Mouse (Mus musculus) heart, postnatal 0 days (tissue): Measurements from ENCODE around the gene Anp32e. TPM values are rescaled to one million over a fixed set of nuclear protein-coding genes. Genes with fewer than 3 reads are reported as not detected.
"Not testable (repeated sequence)": the region's sequence is repeated elsewhere in the genome, so short reads cannot be mapped to it uniquely, and the experiment has no call there.

ENCODE experiments used
- ATAC-seq: fragments of 200-750 bp; cut with Nextera tagmentation; 2 replicates; pipeline ENCODE4 v1.8.0; 2017; ENCODE audit warnings: low read depth, moderate number of reproducible peaks, moderate library complexity; ENCODE audit not compliant: insufficient read depth
- DNase-seq: peaks from one replicate; pipeline ENCODE4 v3.0.0-alpha.2; 2016; ENCODE audit warnings: low spot score
- H3K27ac ChIP-seq: fragments of 300-500 bp; sonication (generic); 2 replicates; pipeline ENCODE4 v1.5.1; 2014; ENCODE audit warnings: low read depth, mild to moderate bottlenecking
- H3K27me3 ChIP-seq: fragments of 300-500 bp; sonication (generic); 2 replicates; pipeline ENCODE4 v1.6.1; 2014; ENCODE audit warnings: low read length, mixed read lengths; ENCODE audit not compliant: control insufficient read depth, insufficient read depth
- H3K36me3 ChIP-seq: fragments of 300-500 bp; sonication (generic); replicated peaks from 2 replicates; pipeline ENCODE4 v1.6.1; 2014; ENCODE audit warnings: low read length, mixed read lengths; ENCODE audit not compliant: control insufficient read depth, insufficient read depth
- H3K4me1 ChIP-seq: fragments of 300-500 bp; sonication (generic); 2 replicates; pipeline ENCODE4 v1.6.1; 2014; ENCODE audit warnings: antibody characterized with exemption; ENCODE audit not compliant: control insufficient read depth, insufficient read depth
- H3K4me2 ChIP-seq: fragments of 300-500 bp; sonication (generic); 2 replicates; pipeline ENCODE4 v1.6.1; 2014; ENCODE audit warnings: low read depth, mild to moderate bottlenecking, low read length, moderate library complexity
- H3K4me3 ChIP-seq: fragments of 300-500 bp; sonication (generic); 2 replicates; pipeline ENCODE4 v1.5.1; 2014; ENCODE audit warnings: low read depth, low read length
- H3K9ac ChIP-seq: fragments of 300-500 bp; sonication (generic); replicated peaks from 2 replicates; pipeline ENCODE4 v1.6.1; 2014; ENCODE audit warnings: low read depth, low read length, mixed read lengths
- H3K9me3 ChIP-seq: fragments of 300-500 bp; sonication (generic); replicated peaks from 2 replicates; pipeline ENCODE4 v1.6.1; 2016; ENCODE audit warnings: low read length; ENCODE audit not compliant: control insufficient read depth
- CTCF ChIP-seq: IDR thresholded peaks from 2 replicates; pipeline ENCODE4 v1.5.1; 2016; ENCODE audit warnings: antibody characterized with exemption, control low read depth, low read depth
- EP300 ChIP-seq: IDR thresholded peaks from 2 replicates; pipeline ENCODE4 v1.6.1; 2016; ENCODE audit warnings: antibody characterized with exemption, low read depth
- WGBS: fragments of 180-500 bp; shearing (Covaris S2); extraction: QIAGEN DNeasy Blood & Tissue Kit; methylation state at CpG from one replicate; pipeline ENCODE4 v1.1.7; 2014; 5-methylcytosine and 5-hydroxymethylcytosine counted together
- polyA plus RNA-seq: library from polyadenylated mRNA; unstranded; fragments of >200 nt; fragmentation: Nextera tagmentation; extraction: Ambion mirVana; gene quantifications from 2 replicates; pipeline ENCODE4 v1.2.1, GENCODE M21; 2015
- total RNA-seq: library from RNA; depleted of rRNA; stranded (reverse); fragments of >200 nt; gene quantifications from 2 replicates; pipeline ENCODE4 v1.2.3, GENCODE M21; 2014; ENCODE audit warnings: low replicate concordance

Gene Anp32e
- total and polyA plus RNA-seq, 2 experiments from 2014 or later, result 25.9 to 118 TPM

DNA sequence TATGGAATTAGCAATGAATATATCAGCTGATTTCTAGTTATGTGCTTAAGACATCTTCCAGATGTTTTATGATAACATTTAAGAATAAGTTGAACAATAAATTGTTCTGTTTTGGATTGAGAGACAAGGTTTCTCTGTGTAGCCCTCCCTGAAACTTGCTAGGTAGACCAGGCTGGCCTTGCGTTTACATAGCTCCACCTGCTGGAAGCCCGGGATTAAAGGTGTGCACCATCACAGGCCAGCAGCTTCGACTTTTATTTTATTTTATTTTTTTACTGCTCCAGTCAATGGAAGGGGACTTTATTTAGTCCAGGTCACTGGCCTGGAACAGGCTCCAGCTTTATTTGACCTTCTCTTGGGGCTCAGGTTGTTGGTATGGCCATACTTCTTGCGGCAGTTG lies 34.6 kb downstream of the Anp32e start:
- no peaks in the 10 kb centered on the region for H3K27me3 ChIP-seq
- H3K36me3 ChIP-seq, result no peaks in the 10 kb centered on the region
- H3K4me3 ChIP-seq, result no peak overlapping the region
- no peaks in the 10 kb centered on the region for H3K9me3 ChIP-seq
- H3K9ac ChIP-seq, result no peak overlapping the region
- DNase-seq, result no peak
- ATAC-seq, result no peak
- no peak overlapping the region for H3K27ac ChIP-seq
- TF ChIP-seq CTCF, result peak; percentile 47
- TF ChIP-seq EP300, result no peak
- H3K4me1 ChIP-seq, result peaks cover 4% of the 10 kb centered on the region; the same call in 1 of the 2 replicates
- no peak overlapping the region for H3K4me2 ChIP-seq
- 36% methylated on average over 4 of the region's 4 CpGs for WGBS

DNA sequence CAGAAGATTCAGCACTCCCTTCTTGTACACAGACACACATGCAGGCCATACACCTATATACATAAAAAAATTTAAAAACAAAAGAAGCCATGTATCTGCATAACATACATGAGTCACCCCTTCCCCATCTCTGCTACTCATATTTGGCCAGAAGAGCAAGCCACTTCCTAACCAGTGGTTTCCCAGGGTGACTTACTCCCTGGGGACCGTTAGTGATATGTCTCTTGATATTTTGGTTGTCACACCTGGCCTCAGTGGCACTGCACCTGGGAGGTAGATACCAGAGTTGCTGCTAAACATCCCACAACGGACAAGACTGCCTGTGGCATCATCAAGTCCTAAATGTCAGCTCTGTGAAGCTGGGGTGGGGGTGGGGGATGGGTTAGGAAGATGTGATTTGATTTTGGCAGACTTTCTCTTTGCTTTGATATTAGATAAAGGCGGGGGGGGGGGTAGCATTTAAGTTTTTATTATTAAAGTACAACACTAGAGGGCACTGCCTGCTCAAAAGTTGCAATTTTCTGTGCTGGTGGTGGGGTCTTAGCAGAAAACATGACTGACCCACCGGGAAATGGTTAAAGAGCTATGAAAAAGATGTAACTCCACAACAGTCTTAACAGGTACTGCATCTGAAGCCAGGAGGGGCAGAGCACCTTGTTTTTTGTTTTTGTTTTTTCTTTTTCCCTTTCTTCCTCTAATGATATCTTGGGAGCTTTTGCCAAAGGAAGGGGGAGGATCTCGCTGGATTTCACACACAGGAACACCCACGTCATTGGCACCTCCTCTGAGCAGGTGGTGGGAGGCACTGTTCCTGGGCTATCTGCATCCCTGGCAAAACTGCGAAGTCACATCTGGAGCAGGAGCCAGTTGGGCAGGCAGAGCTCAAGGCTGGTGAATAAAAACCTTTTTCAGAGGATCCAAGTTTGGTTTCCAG lies 36.7 kb downstream of the Anp32e start:
- DNase-seq, result no peak
- peak overlapping the region; percentile 45 for H3K4me2 ChIP-seq
- peak; percentile 45; the same call in 1 of the 2 replicates for ATAC-seq
- TF ChIP-seq CTCF, result peak; percentile 55
- no peak for TF ChIP-seq EP300
- H3K9ac ChIP-seq, result peak overlapping the region; percentile 52
- no peaks in the 10 kb centered on the region for H3K36me3 ChIP-seq
- peaks cover 6% of the 10 kb centered on the region; the same call in 1 of the 2 replicates for H3K4me1 ChIP-seq
- 3% methylated on average over 7 of the region's 7 CpGs for WGBS
- H3K27me3 ChIP-seq, result no peaks in the 10 kb centered on the region
- H3K4me3 ChIP-seq, result no peak overlapping the region
- no peaks in the 10 kb centered on the region for H3K9me3 ChIP-seq
- H3K27ac ChIP-seq, result no peak overlapping the region

DNA sequence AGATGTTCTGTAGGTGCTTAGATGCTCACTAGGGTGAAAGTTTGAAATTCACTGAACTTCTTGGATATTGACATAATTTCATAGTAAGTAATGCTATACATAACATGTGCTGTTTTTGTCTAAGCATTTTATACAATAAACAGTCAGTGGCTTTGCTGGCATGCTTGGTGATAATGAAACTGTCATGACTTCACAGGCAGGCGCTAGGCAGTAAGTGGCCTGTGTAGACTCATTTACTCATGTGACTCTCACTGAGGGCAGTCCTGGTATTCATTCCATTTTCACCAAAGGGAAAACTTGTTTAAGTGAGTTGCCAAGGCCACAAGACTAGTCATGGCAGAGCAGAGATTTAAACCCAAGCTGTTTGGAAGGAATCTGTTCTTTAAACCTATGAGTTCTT lies 40.2 kb downstream of the Anp32e start:
- DNase-seq, result no peak
- H3K9ac ChIP-seq, result no peak overlapping the region
- no peak overlapping the region for H3K4me3 ChIP-seq
- TF ChIP-seq CTCF, result no peak
- no peak for TF ChIP-seq EP300
- WGBS, result 56% methylated on average over 1 of the region's 1 CpGs
- H3K4me2 ChIP-seq, result no peak overlapping the region
- no peaks in the 10 kb centered on the region for H3K9me3 ChIP-seq
- H3K36me3 ChIP-seq, result no peaks in the 10 kb centered on the region
- no peaks in the 10 kb centered on the region for H3K27me3 ChIP-seq
- 0 out of 2 replicates have a peak overlapping the region, but pooled peaks have one; percentile 48 for H3K27ac ChIP-seq
- peaks cover 3% of the 10 kb centered on the region; the same call in 1 of the 2 replicates for H3K4me1 ChIP-seq
- ATAC-seq, result 0 out of 2 replicates have a peak, but pooled peaks have one; percentile 45

- WGBS, result 80% methylated on average over 4 of the region's 7 CpGs
- not testable (repeated sequence) for H3K27me3 ChIP-seq, H3K4me1 ChIP-seq, H3K36me3 ChIP-seq, H3K4me2 ChIP-seq, H3K27ac ChIP-seq, H3K4me3 ChIP-seq, H3K9ac ChIP-seq, DNase-seq, ATAC-seq, H3K9me3 ChIP-seq
These were observed 41.6 kb downstream of the Anp32e start for GRCm38 (mm10) chr3:95970661-95971060.

DNA sequence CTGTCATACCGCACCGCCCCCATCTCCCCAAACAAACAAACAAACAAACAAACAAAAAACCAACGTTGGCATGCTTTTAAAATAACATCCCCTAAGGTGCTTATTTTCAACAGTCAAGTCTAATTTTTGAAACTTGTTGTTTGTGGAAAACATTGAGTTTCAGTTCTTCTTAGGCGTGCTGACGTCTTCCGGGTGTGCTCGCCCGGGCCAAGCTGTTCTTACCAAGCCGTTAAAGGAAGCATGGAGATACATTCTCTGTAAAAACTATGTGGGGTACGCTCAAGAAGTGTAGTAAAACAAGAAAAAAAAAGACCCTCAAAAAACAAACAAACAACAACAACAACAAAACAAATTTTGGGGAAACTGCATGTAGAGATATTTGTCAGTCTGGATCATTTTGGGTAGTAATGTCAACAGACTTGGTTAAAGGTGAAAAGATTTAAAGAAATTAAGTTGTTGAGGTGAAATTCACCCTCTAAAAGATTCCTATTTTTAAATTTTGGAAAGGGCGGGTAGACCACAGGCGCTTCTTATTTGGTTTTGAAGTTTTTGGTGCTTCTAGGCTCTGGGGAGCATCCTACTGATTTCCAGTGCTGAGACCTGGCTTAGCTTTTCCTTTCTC lies 43.3 kb downstream of the Anp32e start:
- no peak for TF ChIP-seq EP300
- no peak for TF ChIP-seq CTCF
- H3K9ac ChIP-seq, result peak overlapping the region; percentile 40; the same call in 1 of the 2 replicates
- H3K4me3 ChIP-seq, result peak overlapping the region; percentile 37
- WGBS, result 86% methylated on average over 12 of the region's 12 CpGs
- peak overlapping the region; percentile 58; the same call in 1 of the 2 replicates for H3K27ac ChIP-seq
- H3K4me1 ChIP-seq, result peaks cover 3% of the 10 kb centered on the region; the same call in 1 of the 2 replicates
- no peaks in the 10 kb centered on the region for H3K36me3 ChIP-seq
- H3K27me3 ChIP-seq, result no peaks in the 10 kb centered on the region
- H3K4me2 ChIP-seq, result peak overlapping the region; percentile 59
- ATAC-seq (no peak), DNase-seq (no peak)
- no peaks in the 10 kb centered on the region for H3K9me3 ChIP-seq
